Mouse (Mus musculus) CH12.LX (cell line): ENCODE data around the gene Astl.
"Not testable (repeated sequence)": the region's sequence is repeated elsewhere in the genome, so short reads cannot be mapped to it uniquely, and the experiment has no call there.

Experiments used
- CTCF ChIP-seq, 2 experiments: IDR thresholded peaks in 1 of 2; conservative IDR thresholded peaks in 1 of 2; 2 replicates each; pipeline ENCODE4 v1.5.1; 2011 to 2012; ENCODE audit warnings: low read depth in 2 of 2, low read length in 2 of 2, improper control_type of control experiment in 1 of 2, inconsistent platforms in 1 of 2, mild to moderate bottlenecking in 1 of 2, moderate library complexity in 1 of 2
- ELF1 ChIP-seq: IDR thresholded peaks from 2 replicates; pipeline ENCODE4 v1.6.1; 2014; ENCODE audit warnings: low read depth, mild to moderate bottlenecking, inconsistent platforms, low read length, improper control_type of control experiment
- MAX ChIP-seq: IDR thresholded peaks from 2 replicates; pipeline ENCODE4 v1.6.1; 2011; ENCODE audit warnings: low read length, improper control_type of control experiment
- POLR2A ChIP-seq: IDR thresholded peaks from 2 replicates; pipeline ENCODE4 v1.6.1; 2011; ENCODE audit warnings: low read depth, mild to moderate bottlenecking, improper control_type of control experiment, low read length
- TCF12 ChIP-seq: IDR thresholded peaks from 2 replicates; pipeline ENCODE4 v1.6.1; 2014; ENCODE audit warnings: low read depth, mild to moderate bottlenecking, inconsistent platforms, low read length, improper control_type of control experiment
- UBTF ChIP-seq: IDR thresholded peaks from 2 replicates; pipeline ENCODE4 v1.6.1; 2012; ENCODE audit warnings: low read depth, mild to moderate bottlenecking, inconsistent platforms, low read length, improper control_type of control experiment, moderate library complexity

- not testable (repeated sequence) for TF ChIP-seq TCF12; UBTF; CTCF (conservative IDR thresholded peaks at IDR 0.05 in 1 of 2, IDR thresholded peaks at IDR 0.05 in 1 of 2; ENCODE audit: low read depth in 2 of 2, low read length in 2 of 2); POLR2A; MAX; ELF1
Measured at GRCm38 (mm10) chr2:127304192-127304591, 34.2 kb upstream of the Astl start.
